Mouse (Mus musculus): Measurements from ENCODE around the gene Hoxa11.

Gene Hoxa11

DNA sequence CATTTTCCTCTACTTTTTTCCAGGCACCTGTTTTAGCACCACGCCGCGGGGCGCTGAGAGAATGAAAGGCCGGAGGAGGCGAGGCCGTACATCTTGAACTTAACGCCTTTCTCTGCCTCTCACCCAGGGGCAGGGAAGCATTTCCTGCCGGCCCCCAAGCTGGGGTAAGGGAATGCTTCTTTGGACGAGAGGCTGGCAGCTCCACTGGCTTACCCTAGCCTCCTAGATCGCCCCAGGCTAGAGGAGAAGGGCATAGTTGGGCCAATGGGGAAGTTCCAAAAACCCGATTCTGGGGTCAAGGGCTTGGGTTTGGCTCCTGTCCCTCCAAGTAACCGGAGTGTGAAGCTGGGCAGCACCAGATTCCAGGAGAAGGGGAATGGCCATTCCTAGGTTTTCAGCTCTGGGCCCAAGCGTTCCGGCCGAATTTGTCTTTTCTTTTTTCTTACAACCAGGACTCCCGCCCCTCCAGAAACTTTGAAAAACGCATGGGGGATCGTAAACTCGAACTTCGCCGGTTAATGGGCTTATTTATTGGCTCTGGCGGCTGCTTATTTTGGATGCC, 12.5 kb downstream of the Hoxa11 start:
- DNase-seq (ENCODE audit: low read depth, low spot score) = no peak

- DNase-seq (ENCODE audit: low read depth, low spot score) = no peak
These were observed 13.0 kb downstream of the Hoxa11 start for GRCm38 (mm10) chr6:52232568-52232965.

- no peak for DNase-seq (ENCODE audit: low read depth, low spot score)
These were observed 13.6 kb downstream of the Hoxa11 start for GRCm38 (mm10) chr6:52231885-52232567.

GRCm38 (mm10) chr6:52230516-52231165, 15.0 kb downstream of the Hoxa11 start, which contains the start of gene Hoxa9:
TSS of gene Hoxa9 (minus strand) at chr6:52231089.
- peak; percentile 80 for DNase-seq (ENCODE audit: low read depth, low spot score)

GRCm38 (mm10) chr6:52229558-52230416, 15.8 kb downstream of the Hoxa11 start:
- no peak for DNase-seq (ENCODE audit: low read depth, low spot score)

GRCm38 (mm10) chr6:52228475-52229465, 16.8 kb downstream of the Hoxa11 start:
- no peak for DNase-seq (ENCODE audit: low read depth, low spot score)

DNA sequence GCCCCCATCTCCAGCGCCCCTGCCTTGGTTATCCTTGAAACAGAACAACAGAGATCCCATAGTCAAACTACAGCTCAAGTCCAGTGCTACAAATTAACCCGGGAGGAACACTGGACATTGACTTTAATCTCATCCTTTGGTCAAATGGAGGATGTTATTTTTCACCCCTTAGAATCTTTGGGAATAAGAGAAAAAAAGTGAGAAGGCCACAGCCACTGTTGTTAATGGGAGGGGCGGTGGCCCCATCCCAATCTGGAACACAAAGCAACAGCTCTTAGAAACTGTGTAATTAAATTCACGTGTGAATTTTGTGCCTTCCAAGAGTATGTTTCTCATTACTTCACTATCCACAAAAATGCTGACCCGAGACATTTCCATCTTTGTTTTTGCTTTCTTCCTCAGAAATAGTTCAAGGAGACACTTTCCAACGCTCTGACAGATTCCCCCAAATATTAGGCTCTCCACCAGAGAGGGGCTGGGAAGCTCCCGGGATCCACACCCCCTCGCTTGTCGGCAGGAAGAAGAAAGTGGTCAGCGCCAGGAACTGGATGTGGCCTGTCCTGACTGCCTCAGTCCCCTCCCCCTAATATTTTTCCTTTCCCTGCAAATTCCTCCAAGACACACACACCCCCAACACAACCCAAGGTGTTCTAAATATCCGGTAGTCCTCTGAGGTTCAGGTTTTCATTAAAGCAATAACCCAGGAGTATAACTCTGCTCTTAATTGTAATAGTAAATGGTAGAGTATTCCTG, 18.0 kb downstream of the Hoxa11 start:
- no peak for DNase-seq (ENCODE audit: low read depth, low spot score)

DNA sequence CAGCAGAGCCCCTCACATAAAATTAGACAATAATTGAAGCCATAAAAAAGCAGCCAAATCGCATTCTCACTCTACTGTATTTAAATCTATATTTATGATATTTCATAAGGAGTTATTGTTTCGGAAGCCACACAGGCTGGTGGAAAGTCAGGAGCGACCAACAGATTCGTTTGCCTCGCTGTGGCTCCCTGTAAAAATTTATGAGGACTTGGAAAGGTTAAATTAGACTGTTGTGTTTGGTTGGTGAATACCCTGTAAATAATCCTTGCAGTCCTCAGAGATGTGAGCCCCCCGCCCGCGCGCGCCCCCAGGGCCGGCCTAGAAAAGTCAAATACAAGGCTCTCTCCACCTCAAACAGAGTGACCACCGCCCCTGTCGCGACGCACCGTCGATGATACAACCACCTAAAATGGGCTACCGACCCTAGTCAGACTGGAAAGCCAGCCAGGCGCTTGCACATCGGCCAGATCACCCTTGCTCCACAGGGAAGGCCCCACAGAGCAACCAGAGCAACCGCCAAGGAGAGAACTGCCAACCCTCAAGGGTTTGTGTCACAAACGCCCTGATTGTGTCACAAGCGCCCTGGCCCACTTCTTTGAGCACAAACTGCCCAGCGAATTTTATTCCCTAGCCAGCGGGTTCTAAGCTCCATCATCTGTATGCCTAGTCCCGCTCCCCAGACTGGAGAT, 18.9 kb downstream of the Hoxa11 start:
- DNase-seq (ENCODE audit: low read depth, low spot score) = no peak

DNA sequence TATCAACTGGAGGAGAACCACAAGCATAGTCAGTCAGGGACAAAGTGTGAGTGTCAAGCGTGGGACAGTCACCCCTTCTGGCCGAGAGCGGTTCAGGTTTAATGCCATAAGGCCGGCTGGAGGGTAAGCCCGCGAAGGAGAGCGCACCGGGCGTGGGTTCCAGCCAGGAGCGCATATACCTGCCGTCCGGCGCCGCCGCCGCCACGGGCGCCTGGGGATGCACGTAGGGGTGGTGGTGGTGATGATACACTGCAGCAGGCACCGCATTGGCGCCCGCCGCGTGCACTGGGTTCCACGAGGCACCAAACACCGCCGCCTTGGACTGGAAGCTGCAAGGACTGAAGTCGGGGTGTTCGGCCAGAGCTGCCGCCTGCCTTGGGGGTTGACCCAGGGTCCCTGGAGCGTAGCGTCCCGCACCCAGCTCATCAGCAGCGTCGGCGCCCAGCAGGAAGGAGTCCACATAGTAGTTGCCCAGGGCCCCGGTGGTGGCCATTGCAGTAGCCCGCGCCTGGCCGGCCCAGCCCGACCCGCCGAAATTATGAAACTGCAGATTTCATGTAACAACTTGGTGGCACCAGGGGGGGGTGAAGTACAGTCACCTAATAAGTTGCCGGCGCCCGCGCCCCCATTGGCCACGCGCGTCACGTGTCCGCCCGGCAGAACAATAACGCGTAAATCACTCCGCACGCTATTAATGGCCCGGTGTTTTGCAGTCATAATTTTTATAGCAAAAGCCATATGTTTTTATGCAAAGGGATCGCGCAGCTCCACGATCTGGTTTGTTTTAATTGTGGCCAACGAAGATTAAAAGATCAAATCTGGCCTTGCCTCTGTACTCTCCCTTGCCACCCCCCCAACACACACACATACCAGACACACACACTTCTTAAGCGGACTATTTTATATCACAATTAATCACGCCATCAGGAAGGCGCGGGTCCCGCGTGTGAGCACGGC, 19.7 kb downstream of the Hoxa11 start:
- DNase-seq (ENCODE audit: low read depth, low spot score) = peak; percentile 90

GRCm38 (mm10) chr6:52224895-52225611, 20.6 kb downstream of the Hoxa11 start:
- no peak for DNase-seq (ENCODE audit: low read depth, low spot score)

- no peak for DNase-seq (ENCODE audit: low read depth, low spot score)
These were observed 21.5 kb downstream of the Hoxa11 start for GRCm38 (mm10) chr6:52223939-52224760.

DNA sequence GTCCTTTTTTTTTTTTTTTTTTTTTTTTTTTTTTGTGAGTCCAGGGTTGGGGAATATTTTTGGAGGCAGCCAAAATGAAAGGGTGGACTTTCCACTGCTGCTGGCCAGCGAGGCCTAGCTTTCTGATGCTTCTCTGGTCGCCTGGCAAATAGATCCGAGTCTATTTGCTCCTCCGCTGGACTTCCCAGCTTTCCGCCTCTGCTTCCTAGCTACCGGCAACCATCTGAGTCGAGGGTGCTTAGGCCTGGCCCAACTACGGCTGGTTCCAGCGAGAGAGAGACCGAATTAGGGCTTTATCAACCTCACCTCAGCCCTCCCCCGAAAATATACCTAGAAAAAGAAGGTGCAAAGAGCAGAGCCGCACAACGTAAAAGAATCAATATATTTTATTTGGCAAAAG, 22.9 kb downstream of the Hoxa11 start:
- no peak for DNase-seq (ENCODE audit: low read depth, low spot score)

DNA sequence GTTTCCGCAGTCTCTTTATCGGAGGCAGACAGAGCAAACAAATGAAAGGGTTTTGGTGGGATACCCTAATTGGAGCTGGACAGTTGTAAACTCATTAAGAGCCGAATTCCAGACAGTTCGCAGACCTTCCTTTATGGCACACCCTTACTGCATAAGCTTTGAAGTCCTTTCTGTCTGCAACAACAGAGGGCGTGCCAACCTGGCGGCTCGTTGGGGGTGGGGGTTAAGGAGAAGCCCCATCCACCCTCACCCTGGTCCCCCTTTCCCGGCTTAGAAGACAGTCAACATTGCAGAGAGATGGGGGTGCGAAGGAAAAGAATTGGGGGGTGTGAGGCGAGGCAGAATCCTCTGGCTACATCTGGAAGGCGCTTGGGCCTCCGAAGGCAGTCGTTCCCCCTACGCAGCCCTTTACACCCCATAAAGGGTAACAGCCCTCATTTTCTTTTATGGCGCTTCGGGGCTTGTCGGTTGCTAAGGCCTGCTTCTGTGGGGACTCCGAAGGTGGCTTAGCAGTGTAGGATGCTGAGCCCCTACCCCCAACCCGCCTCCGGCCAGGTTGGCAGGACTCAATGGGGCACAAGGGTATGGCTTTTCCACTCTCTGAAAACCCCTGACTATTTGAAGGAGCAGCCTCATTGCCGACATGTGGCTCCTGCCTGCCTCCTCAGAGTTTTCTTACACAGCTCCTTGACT, 23.5 kb downstream of the Hoxa11 start:
- DNase-seq (ENCODE audit: low read depth, low spot score) = no peak

- DNase-seq (ENCODE audit: low read depth, low spot score) = peak; percentile 96
These were observed 24.1 kb downstream of the Hoxa11 start, which contains the start of gene Hoxa7 for GRCm38 (mm10) chr6:52221337-52221992. TSS of gene Hoxa7 (minus strand) at chr6:52221854.

GRCm38 (mm10) chr6:52220865-52221310, 24.7 kb downstream of the Hoxa11 start:
- no peak for DNase-seq (ENCODE audit: low read depth, low spot score)

Data from mesoderm, embryonic 11.5 days (tissue).